Mouse (Mus musculus): ENCODE data around the gene Dok4. TPM values are rescaled to one million over a fixed set of nuclear protein-coding genes. Genes with fewer than 3 reads are reported as not detected.
A peak's percentile ranks its signal among the peaks of the same experiment; 100 is the strongest.

The Dok4 gene
- total and polyA plus RNA-seq, 2 experiments from 2014 or later: 66.9 to 127 TPM

- TF ChIP-seq CTCF (IDR thresholded peaks at IDR 0.05; ENCODE audit: low read depth): no peak
- Histone ChIP-seq H3K9ac (replicated peaks; ENCODE audit: low read length) (no peak overlapping the region), H3K4me2 (ENCODE audit: low read depth, low read length) (no peak overlapping the region), H3K36me3 (ENCODE audit: insufficient read depth, low read length) (peaks cover 27% of the 10 kb centered on the region), H3K4me3 (ENCODE audit: low read length) (no peak overlapping the region), H3K9me3 (ENCODE audit: low read length) (no peaks in the 10 kb centered on the region), H3K27ac (no peak overlapping the region), H3K27me3 (ENCODE audit: insufficient read depth, low read length) (no peaks in the 10 kb centered on the region), H3K4me1 (ENCODE audit: insufficient read depth, low read length) (peaks cover 18% of the 10 kb centered on the region)
- ATAC-seq (no peak), DNase-seq (ENCODE audit: low spot score) (no peak)
- 82% methylated on average over 9 of the region's 9 CpGs for WGBS
Measured at GRCm38 (mm10) chr8:94866921-94867320, 9.2 kb downstream of the Dok4 start.

DNA sequence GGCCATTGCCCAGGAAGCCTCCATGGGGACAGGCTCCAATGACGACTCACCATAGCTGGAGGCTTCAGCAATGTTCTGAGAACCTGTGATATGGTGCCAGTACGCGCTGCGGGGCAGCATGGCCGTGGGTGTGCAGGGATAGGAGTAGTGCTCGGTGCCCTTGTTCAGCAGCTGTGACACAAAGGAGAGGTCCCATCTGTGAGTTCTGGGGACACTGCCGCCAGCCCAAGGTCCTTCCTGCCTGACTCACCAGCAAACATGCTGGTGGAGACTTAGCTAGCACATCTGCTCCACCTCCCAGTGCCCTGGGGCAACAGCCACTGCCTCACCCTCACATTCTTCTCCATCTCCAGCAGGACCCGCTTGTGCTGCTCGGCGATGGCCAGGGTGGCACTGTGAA, 10.8 kb downstream of the Dok4 start:
- Histone ChIP-seq H3K36me3 (ENCODE audit: insufficient read depth, low read length) (peaks cover 35% of the 10 kb centered on the region), H3K4me1 (ENCODE audit: insufficient read depth, low read length) (peaks cover 14% of the 10 kb centered on the region; the same call in 1 of the 2 replicates), H3K9ac (replicated peaks; ENCODE audit: low read length) (no peak overlapping the region), H3K9me3 (ENCODE audit: low read length) (no peaks in the 10 kb centered on the region), H3K4me3 (ENCODE audit: low read length) (no peak overlapping the region), H3K27ac (no peak overlapping the region), H3K4me2 (ENCODE audit: low read depth, low read length) (no peak overlapping the region), H3K27me3 (ENCODE audit: insufficient read depth, low read length) (no peaks in the 10 kb centered on the region)
- 69% methylated on average over 10 of the region's 10 CpGs for WGBS
- DNase-seq (ENCODE audit: low spot score) (no peak), ATAC-seq (no peak)
- TF ChIP-seq CTCF (IDR thresholded peaks at IDR 0.05; ENCODE audit: low read depth): no peak

DNA sequence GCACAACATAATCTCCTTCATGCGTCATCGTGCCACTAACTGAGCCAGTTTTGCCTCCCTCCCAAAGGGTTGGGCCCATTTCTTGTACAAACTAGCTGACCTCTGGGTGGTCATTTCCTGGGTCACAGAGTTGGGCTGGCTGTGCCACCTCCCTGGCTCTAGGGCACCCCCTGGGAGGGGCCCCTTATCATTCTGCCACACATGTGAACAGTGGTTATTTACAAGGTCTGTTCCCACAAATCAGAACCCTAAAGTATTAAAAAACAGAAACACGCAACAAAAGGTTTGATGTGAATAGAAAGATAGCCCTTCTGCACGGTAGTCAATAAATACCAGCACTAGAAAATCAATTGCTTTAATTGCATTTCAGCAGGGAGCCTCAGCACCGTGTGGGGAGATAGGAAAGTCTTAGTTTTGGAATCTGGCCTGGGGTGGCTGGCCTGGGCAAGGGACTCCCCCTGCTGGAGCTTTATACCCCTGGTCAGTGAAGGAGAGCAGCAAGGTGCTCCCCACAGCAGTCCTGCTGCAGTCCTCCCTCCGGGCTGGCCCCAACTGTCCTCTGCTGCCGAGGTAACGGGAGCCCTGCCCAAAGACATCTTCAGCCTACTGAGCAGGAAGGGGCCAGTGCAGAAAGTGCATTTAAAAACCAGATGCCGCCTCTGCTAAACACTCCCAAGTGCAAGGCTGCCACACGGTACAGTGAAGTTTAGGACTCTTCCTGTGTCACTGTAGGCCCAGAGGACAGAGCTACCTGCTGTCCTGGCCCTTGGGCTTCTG, 12.0 kb downstream of the Dok4 start:
- no peak overlapping the region for H3K9ac ChIP-seq (replicated peaks; ENCODE audit: low read length)
- no peaks in the 10 kb centered on the region for H3K9me3 ChIP-seq (ENCODE audit: low read length)
- no peak for DNase-seq (ENCODE audit: low spot score)
- H3K4me1 ChIP-seq (ENCODE audit: insufficient read depth, low read length): peaks cover 4% of the 10 kb centered on the region; the same call in 1 of the 2 replicates
- 64% methylated on average over 10 of the region's 10 CpGs for WGBS
- no peak overlapping the region for H3K27ac ChIP-seq
- peaks cover 39% of the 10 kb centered on the region for H3K36me3 ChIP-seq (ENCODE audit: insufficient read depth, low read length)
- no peak overlapping the region for H3K4me2 ChIP-seq (ENCODE audit: low read depth, low read length)
- H3K27me3 ChIP-seq (ENCODE audit: insufficient read depth, low read length): no peaks in the 10 kb centered on the region
- H3K4me3 ChIP-seq (ENCODE audit: low read length): no peak overlapping the region
- peak; percentile 15; the same call in 1 of the 2 replicates for TF ChIP-seq CTCF (IDR thresholded peaks at IDR 0.05; ENCODE audit: low read depth)
- no peak for ATAC-seq

- H3K27me3 ChIP-seq (ENCODE audit: insufficient read depth, low read length): no peaks in the 10 kb centered on the region
- H3K36me3 ChIP-seq (ENCODE audit: insufficient read depth, low read length): peaks cover 39% of the 10 kb centered on the region
- WGBS: 87% methylated on average over 12 of the region's 12 CpGs
- H3K4me1 ChIP-seq (ENCODE audit: insufficient read depth, low read length): peaks cover 5% of the 10 kb centered on the region; the same call in 1 of the 2 replicates
- H3K4me2 ChIP-seq (ENCODE audit: low read depth, low read length): no peak overlapping the region
- TF ChIP-seq CTCF (IDR thresholded peaks at IDR 0.05; ENCODE audit: low read depth): no peak
- no peaks in the 10 kb centered on the region for H3K9me3 ChIP-seq (ENCODE audit: low read length)
- ATAC-seq (no peak), DNase-seq (ENCODE audit: low spot score) (no peak)
- H3K27ac ChIP-seq: no peak overlapping the region
- H3K4me3 ChIP-seq (ENCODE audit: low read length): no peak overlapping the region
- no peak overlapping the region for H3K9ac ChIP-seq (replicated peaks; ENCODE audit: low read length)
Measured at GRCm38 (mm10) chr8:94862487-94863220, 13.5 kb downstream of the Dok4 start.

- ATAC-seq (no peak), DNase-seq (ENCODE audit: low spot score) (peak; percentile 76)
- Histone ChIP-seq H3K9me3 (ENCODE audit: low read length) (no peaks in the 10 kb centered on the region), H3K27me3 (ENCODE audit: insufficient read depth, low read length) (no peaks in the 10 kb centered on the region), H3K4me1 (ENCODE audit: insufficient read depth, low read length) (peaks cover 5% of the 10 kb centered on the region; the same call in 1 of the 2 replicates), H3K4me3 (ENCODE audit: low read length) (no peak overlapping the region), H3K4me2 (ENCODE audit: low read depth, low read length) (no peak overlapping the region), H3K9ac (replicated peaks; ENCODE audit: low read length) (no peak overlapping the region), H3K27ac (no peak overlapping the region), H3K36me3 (ENCODE audit: insufficient read depth, low read length) (peaks cover 35% of the 10 kb centered on the region)
- peak; percentile 90 for TF ChIP-seq CTCF (IDR thresholded peaks at IDR 0.05; ENCODE audit: low read depth)
- 79% methylated on average over 8 of the region's 8 CpGs for WGBS
Measured at GRCm38 (mm10) chr8:94861352-94861910, 14.7 kb downstream of the Dok4 start.

GRCm38 (mm10) chr8:94857346-94858173, 18.6 kb downstream of the Dok4 start, which contains the start of gene Polr2c:
TSS of gene Polr2c (plus strand) at chr8:94857450.
- DNase-seq (ENCODE audit: low spot score): peak; percentile 95
- peaks cover 5% of the 10 kb centered on the region; the same call in 1 of the 2 replicates for H3K4me1 ChIP-seq (ENCODE audit: insufficient read depth, low read length)
- H3K9me3 ChIP-seq (ENCODE audit: low read length): no peaks in the 10 kb centered on the region
- peak within 1 kb of the TSS; percentile 59 for H3K4me2 ChIP-seq (ENCODE audit: low read depth, low read length)
- WGBS: under 1% methylated on average over 68 of the region's 68 CpGs
- H3K27ac ChIP-seq: peak within 1 kb of the TSS; percentile 86
- H3K36me3 ChIP-seq (ENCODE audit: insufficient read depth, low read length): peaks cover 33% of the 10 kb centered on the region
- peak within 1 kb of the TSS; percentile 74 for H3K4me3 ChIP-seq (ENCODE audit: low read length)
- peak; percentile 87 for ATAC-seq
- TF ChIP-seq CTCF (IDR thresholded peaks at IDR 0.05; ENCODE audit: low read depth): peak; percentile 75
- peak within 1 kb of the TSS; percentile 90 for H3K9ac ChIP-seq (replicated peaks; ENCODE audit: low read length)
- no peaks in the 10 kb centered on the region for H3K27me3 ChIP-seq (ENCODE audit: insufficient read depth, low read length)

All from hindbrain, postnatal 0 days (tissue).